Mouse (Mus musculus) forebrain, postnatal 0 days (tissue): Measurements from ENCODE around the gene Tlk2. TPM values are rescaled to one million over a fixed set of nuclear protein-coding genes. Genes with fewer than 3 reads are reported as not detected.

Source experiments
- ATAC-seq: fragments of 200-750 bp; cut with Nextera tagmentation; 2 replicates; pipeline ENCODE4 v1.8.0; 2017; ENCODE audit warnings: mild to moderate bottlenecking, moderate library complexity
- DNase-seq: peaks from one replicate; pipeline ENCODE4 v3.0.0-alpha.2; 2015
- H3K27ac ChIP-seq: fragments of 300-500 bp; sonication (generic); 2 replicates; pipeline ENCODE4 v1.5.1; 2014; ENCODE audit warnings: low read depth, mild to moderate bottlenecking, antibody characterized with exemption, low read length, moderate library complexity, mixed read lengths
- H3K27me3 ChIP-seq: fragments of 300-500 bp; sonication (generic); 2 replicates; pipeline ENCODE4 v1.6.1; 2014; ENCODE audit warnings: mild to moderate bottlenecking, low read length, mixed read lengths; ENCODE audit not compliant: insufficient read depth
- H3K36me3 ChIP-seq: fragments of 300-500 bp; sonication (generic); 2 replicates; pipeline ENCODE4 v1.6.1; 2014; ENCODE audit warnings: mild to moderate bottlenecking, moderate library complexity; ENCODE audit not compliant: insufficient read depth
- H3K4me1 ChIP-seq: fragments of 300-500 bp; sonication (generic); 2 replicates; pipeline ENCODE4 v1.6.1; 2014; ENCODE audit warnings: antibody characterized with exemption; ENCODE audit not compliant: insufficient read depth
- H3K4me2 ChIP-seq: fragments of 300-500 bp; sonication (generic); 2 replicates; pipeline ENCODE4 v1.6.1; 2014; ENCODE audit warnings: low read depth, mild to moderate bottlenecking, moderate library complexity
- H3K4me3 ChIP-seq: fragments of 300-500 bp; sonication (generic); 2 replicates; pipeline ENCODE4 v1.5.1; 2014; ENCODE audit warnings: low read depth, low read length, mixed read lengths
- H3K9ac ChIP-seq: fragments of 300-500 bp; sonication (generic); 2 replicates; pipeline ENCODE4 v1.6.1; 2014; ENCODE audit warnings: mild to moderate bottlenecking
- H3K9me3 ChIP-seq: fragments of 300-500 bp; sonication (generic); 2 replicates; pipeline ENCODE4 v1.6.1; 2016; ENCODE audit warnings: low read length
- CTCF ChIP-seq: sonication (generic); IDR thresholded peaks from 2 replicates; pipeline ENCODE4 v1.5.1; 2016; ENCODE audit warnings: antibody characterized with exemption, control low read depth, low read depth
- WGBS: fragments of 180-500 bp; shearing (Covaris S2); extraction: QIAGEN DNeasy Blood & Tissue Kit; methylation state at CpG from one replicate; pipeline ENCODE4 v1.1.7; 2014; 5-methylcytosine and 5-hydroxymethylcytosine counted together
- polyA plus RNA-seq: library from polyadenylated mRNA; unstranded; fragments of >200 nt; fragmentation: Nextera tagmentation; extraction: Ambion mirVana; gene quantifications from 2 replicates; pipeline ENCODE4 v1.2.1, GENCODE M21; 2015
- total RNA-seq: library from RNA; depleted of rRNA; stranded (reverse); fragments of >200 nt; gene quantifications from 2 replicates; pipeline ENCODE4 v1.2.3, GENCODE M21; 2014

The Tlk2 gene
- total and polyA plus RNA-seq, 2 experiments from 2014 or later: 13.9 to 94.0 TPM

DNA sequence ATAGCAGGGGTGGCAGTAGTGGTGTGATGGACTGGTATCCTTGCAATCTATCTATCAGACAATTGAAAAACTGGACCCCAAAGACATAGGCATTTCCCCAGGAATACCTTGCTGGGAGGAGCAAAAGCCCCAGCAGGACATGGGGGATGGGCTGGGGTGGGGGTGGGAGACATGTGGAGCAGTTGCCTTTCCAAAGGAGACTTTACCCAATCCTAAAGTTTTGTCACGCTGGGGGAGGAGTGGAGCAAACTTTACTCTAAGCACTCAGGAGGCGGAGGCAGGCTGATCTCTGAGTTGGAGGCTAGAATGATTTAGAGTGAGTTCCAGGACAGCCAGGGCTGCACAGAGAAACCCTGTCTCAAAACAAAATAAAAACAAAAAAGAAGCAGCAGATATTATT is 17.2 kb upstream of the Tlk2 start:
- no peak overlapping the region for H3K4me3 ChIP-seq
- 94% methylated on average over 2 of the region's 2 CpGs for WGBS
- no peaks in the 10 kb centered on the region for H3K4me1 ChIP-seq
- no peak overlapping the region for H3K27ac ChIP-seq
- ATAC-seq (no peak), DNase-seq (no peak)
- H3K36me3 ChIP-seq: no peaks in the 10 kb centered on the region
- TF ChIP-seq CTCF: no peak
- H3K9ac ChIP-seq: no peak overlapping the region
- no peaks in the 10 kb centered on the region for H3K9me3 ChIP-seq
- H3K4me2 ChIP-seq: no peak overlapping the region
- no peaks in the 10 kb centered on the region for H3K27me3 ChIP-seq

DNA sequence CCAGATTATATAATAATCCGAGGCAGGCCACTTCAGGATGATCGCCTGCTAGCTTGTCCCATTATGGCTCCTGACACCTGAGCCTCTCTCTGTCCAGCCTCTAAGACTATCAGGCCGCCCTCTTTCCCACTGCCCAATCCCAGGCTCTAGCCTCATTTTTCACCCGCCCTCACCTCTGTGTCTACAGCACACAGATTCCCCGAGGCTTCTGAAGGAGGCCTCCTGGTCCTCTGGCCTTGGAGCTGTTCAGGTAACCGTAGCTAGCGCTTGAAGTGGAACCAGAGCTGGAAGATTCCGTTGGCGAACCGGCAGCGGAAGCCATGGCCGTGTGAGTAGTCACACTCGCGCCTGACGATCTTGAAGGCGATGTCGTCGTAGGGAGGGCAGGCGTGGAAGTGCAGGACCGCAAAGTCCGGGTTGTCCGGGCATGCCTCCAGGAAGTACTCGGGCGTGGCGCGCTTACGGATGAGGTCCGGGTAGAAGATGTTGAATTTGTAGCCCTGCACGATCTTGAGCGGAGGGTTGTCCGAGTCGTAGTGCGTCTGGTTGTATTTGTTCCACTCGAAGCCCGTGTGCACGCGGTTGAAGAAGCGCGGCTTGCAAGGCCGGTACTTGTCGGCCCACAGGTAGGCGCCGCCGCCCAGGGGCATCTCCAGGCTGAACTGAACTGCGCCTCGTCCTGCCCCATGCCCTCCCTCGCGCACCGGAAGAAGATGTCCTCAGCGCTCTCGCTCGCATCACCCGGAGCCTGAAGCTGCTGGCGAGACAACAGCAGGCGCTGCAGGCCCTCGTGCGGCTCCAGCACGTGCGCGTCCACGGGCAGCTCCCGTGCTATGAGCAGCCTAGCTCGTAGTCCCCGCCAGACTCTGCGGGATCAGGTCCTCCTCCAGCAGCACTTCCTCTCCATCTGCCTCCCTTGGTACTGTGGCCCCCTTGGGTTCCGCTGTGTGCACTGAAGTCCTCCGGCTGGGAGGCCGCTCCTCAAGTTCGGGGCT is 13.8 kb upstream of the Tlk2 start:
- no peak for DNase-seq
- H3K4me1 ChIP-seq: no peaks in the 10 kb centered on the region
- no peak overlapping the region for H3K9ac ChIP-seq
- no peaks in the 10 kb centered on the region for H3K36me3 ChIP-seq
- H3K27ac ChIP-seq: no peak overlapping the region
- H3K9me3 ChIP-seq: no peaks in the 10 kb centered on the region
- 87% methylated on average over 69 of the region's 69 CpGs for WGBS
- ATAC-seq: no peak
- no peaks in the 10 kb centered on the region for H3K27me3 ChIP-seq
- TF ChIP-seq CTCF: no peak
- no peak overlapping the region for H3K4me3 ChIP-seq
- no peak overlapping the region for H3K4me2 ChIP-seq

DNA sequence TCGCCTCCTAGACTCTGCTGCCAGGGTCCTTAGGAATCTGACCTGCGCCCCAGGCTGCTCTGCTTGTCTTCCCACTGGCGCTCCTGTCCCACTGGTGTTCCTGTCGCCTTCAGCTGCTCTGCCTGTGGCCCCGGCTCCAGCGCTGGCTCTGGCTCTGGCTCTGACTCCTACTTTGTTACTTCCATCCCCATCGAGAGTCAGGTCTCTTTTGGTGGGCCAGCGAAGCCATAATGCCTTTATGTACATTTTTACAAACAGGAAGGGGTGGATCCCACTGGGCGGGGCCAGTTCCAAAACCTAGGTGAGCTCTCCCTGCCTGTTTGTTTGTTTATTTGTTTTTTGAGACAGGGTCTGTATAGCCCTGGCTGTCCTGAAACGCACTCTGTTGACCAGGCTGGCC is 11.8 kb upstream of the Tlk2 start:
- no peaks in the 10 kb centered on the region for H3K4me1 ChIP-seq
- no peak overlapping the region for H3K4me2 ChIP-seq
- WGBS: 93% methylated on average over 10 of the region's 10 CpGs

DNA sequence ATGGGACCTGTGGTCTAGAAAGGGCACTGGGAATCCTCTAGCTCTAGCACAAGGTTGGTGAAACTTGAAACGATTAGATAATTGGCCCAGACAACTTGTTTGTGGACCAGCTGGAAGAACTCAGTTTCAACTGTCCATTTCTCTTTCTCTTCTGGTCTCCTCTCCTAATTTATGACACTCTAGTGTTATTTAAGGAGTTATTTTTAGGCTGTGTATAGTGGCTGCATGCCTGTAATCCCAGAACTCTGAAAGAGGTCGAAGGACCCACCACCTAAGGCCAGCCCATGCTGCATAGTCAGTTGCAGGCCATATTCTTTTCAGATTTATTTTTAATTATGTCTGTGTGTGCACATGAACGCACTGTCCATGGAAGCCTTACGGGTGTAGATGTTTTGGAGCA is 916 bp downstream of the Tlk2 start:
- H3K9me3 ChIP-seq: no peaks in the 10 kb centered on the region
- H3K36me3 ChIP-seq: peaks cover 3% of the 10 kb centered on the region; the same call in 1 of the 2 replicates
- DNase-seq: no peak
- H3K27me3 ChIP-seq: no peaks in the 10 kb centered on the region
- ATAC-seq: no peak
- TF ChIP-seq CTCF: no peak
- no peak overlapping the region for H3K9ac ChIP-seq
- no peak overlapping the region for H3K27ac ChIP-seq
- H3K4me1 ChIP-seq: peaks cover 17% of the 10 kb centered on the region; the same call in 1 of the 2 replicates
- WGBS: 92% methylated on average over 4 of the region's 4 CpGs
- H3K4me3 ChIP-seq: no peak overlapping the region
- H3K4me2 ChIP-seq: peak overlapping the region; percentile 94; the same call in 1 of the 2 replicates

More for the DNA sequence above, 11.8 kb upstream of the Tlk2 start:
- Histone ChIP-seq H3K27me3 (no peaks in the 10 kb centered on the region), H3K4me3 (no peak overlapping the region), H3K36me3 (no peaks in the 10 kb centered on the region), H3K9ac (no peak overlapping the region), H3K9me3 (no peaks in the 10 kb centered on the region), H3K27ac (no peak overlapping the region)
- no peak for DNase-seq
- no peak for TF ChIP-seq CTCF
- ATAC-seq: no peak

DNA sequence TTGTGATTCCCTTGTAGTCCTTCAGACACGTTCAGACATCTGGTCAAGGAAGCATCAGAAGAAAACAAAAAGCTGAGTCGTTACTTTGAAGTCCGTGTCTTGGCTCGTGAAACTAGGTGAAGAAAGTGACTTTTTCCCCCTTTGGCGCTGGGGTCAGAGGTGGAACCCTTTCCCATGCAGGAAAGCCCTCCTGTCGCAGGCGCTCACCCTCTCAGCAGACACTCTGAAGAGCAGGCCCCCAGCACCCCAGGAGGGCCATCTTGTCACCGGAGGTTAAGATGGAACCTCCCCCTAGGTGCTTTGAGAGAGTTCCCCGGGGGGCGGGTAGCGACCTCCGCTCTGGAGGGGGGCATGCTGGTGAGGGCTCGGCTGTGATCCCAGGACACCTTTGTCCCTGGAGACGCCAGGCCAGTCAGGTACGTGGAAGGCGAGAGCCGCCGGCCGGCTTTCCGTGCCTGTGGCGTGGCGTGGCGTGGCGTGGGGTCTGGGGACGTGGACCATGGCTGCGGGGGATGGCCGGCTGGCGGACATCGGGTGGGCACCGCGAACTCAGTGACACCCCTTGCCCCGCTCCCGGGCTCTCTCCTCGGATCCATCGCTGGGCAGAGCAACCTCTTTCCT is 2.0 kb downstream of the Tlk2 start:
- peak; percentile 32 for DNase-seq
- no peak for ATAC-seq
- 1% methylated on average over 34 of the region's 35 CpGs for WGBS

DNA sequence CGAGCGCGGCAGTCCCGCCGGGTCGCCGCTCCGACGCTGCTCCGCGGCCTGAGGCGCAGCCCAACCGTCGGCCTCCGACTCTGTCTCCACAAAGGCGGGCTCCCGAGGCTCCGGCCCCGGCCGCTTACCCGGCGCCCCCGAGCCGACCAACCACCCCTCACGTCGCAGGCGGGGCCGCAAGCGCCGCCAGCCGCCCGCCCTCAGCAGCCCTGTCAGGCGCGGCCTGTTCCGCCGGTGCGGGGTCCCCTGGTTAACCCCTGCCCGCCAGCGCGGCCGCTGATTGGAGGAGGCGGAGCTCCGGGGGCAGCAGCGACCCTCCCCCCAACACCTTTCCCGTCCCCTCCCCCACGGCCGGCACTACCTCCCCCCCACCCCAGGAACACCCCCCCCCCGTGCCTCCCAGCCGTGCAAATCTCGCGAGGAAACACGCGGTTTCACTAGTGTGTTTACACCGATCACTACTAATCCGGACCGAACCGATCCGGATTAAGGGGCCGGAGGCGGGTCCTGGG is 2.6 kb downstream of the Tlk2 start:
- peak overlapping the region; percentile 96 for H3K4me3 ChIP-seq
- peak overlapping the region; percentile 94 for H3K4me2 ChIP-seq
- no peak for TF ChIP-seq CTCF
- DNase-seq (peak; percentile 95), ATAC-seq (peak; percentile 97)
- H3K27me3 ChIP-seq: no peaks in the 10 kb centered on the region
- H3K36me3 ChIP-seq: peaks cover 7% of the 10 kb centered on the region; the same call in 1 of the 2 replicates
- H3K27ac ChIP-seq: peak overlapping the region; percentile 93
- no peaks in the 10 kb centered on the region for H3K9me3 ChIP-seq
- H3K9ac ChIP-seq: peak overlapping the region; percentile 96
- H3K4me1 ChIP-seq: peaks cover 17% of the 10 kb centered on the region; the same call in 1 of the 2 replicates
- WGBS: 3% methylated on average over 59 of the region's 60 CpGs

More for the DNA sequence above, 2.0 kb downstream of the Tlk2 start:
- Histone ChIP-seq H3K36me3 (peaks cover 7% of the 10 kb centered on the region; the same call in 1 of the 2 replicates), H3K4me1 (peaks cover 17% of the 10 kb centered on the region; the same call in 1 of the 2 replicates), H3K27ac (peak overlapping the region; percentile 92), H3K9ac (peak overlapping the region; percentile 96), H3K4me3 (peak overlapping the region; percentile 96), H3K9me3 (no peaks in the 10 kb centered on the region), H3K27me3 (no peaks in the 10 kb centered on the region), H3K4me2 (peak overlapping the region; percentile 94)
- TF ChIP-seq CTCF: no peak
